Mouse (Mus musculus) liver, postnatal 0 days (tissue): ENCODE data around the gene Gpr65.

ENCODE experiments used
- CTCF ChIP-seq: sonication (generic); IDR thresholded peaks from 2 replicates; pipeline ENCODE4 v1.5.1; 2016; ENCODE audit warnings: antibody characterized with exemption, low read depth
- EP300 ChIP-seq: IDR thresholded peaks from 2 replicates; pipeline ENCODE4 v1.6.1; 2016; ENCODE audit warnings: antibody characterized with exemption, low read depth, mild to moderate bottlenecking

- TF ChIP-seq CTCF = no peak
- no peak for TF ChIP-seq EP300
These were observed 13.0 kb upstream of the Gpr65 start for GRCm38 (mm10) chr12:98255373-98255995.
